Mouse (Mus musculus): ENCODE measurements around the gene Pkn1.

Gene Pkn1

DNA sequence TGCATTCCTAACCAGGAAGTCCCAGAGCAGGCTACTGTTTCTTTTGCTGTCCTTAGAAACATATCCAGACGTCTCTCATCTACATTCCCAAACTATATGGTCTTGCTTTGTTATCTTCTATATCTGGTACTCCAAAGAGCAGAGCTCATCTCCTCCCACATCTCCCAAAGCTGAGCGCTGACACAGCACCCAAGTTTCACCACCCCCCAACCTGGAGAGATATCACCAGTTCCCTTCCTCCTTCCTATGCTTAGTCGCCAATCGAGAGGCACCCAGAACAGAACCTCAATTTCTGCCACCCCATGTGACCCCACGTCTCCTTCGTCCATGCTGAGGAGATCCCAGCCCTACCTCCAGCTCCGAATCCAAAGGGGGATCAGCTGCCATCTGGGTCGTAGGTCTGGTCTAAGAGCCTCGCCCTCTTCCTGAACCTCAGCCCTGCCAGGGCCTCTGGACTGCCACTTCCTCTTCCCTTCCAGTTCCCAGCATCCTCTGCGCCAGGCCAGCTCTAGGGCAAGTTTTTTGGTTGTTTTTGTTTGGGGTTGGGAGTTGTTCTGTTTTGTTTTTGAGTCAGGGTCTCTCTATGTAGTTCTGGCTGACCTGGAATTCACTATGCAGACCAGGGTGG is 5.3 kb downstream of the Pkn1 start:
- no peak for DNase-seq (ENCODE audit: low spot score in 2 of 2)

- no peak for DNase-seq (ENCODE audit: low spot score in 2 of 2)
Measured at GRCm38 (mm10) chr8:83689264-83689663, 9.7 kb downstream of the Pkn1 start.

- DNase-seq (ENCODE audit: low spot score in 2 of 2) = no peak
Measured at GRCm38 (mm10) chr8:83684517-83684916, 14.5 kb downstream of the Pkn1 start.

DNA sequence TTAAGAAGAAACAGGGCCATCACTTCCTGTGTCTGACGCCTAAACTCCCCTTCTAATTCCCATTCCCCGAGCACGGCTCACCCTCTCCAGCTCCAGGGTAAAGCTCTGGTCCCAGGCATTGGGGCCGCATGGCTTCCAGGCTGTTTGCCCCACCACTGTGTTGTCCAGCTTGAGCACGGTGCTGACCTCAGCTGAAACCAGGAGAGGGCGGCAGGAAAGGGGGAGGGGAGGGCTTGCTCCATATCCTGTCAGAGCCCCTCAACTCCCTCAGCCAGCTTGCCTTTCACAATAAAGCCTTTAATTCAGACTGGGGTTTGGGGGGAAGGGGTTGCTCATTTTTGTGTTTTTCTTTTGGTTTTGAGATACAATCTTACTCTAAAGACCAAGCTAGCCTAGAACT is 17.9 kb downstream of the Pkn1 start:
- no peak for DNase-seq (ENCODE audit: low spot score in 2 of 2)

GRCm38 (mm10) chr8:83680603-83681002 is 18.4 kb downstream of the Pkn1 start:
- DNase-seq (ENCODE audit: low spot score in 2 of 2) = no peak

- DNase-seq (ENCODE audit: low spot score in 2 of 2) = no peak
Measured at GRCm38 (mm10) chr8:83679866-83680265, 19.1 kb downstream of the Pkn1 start.

DNA sequence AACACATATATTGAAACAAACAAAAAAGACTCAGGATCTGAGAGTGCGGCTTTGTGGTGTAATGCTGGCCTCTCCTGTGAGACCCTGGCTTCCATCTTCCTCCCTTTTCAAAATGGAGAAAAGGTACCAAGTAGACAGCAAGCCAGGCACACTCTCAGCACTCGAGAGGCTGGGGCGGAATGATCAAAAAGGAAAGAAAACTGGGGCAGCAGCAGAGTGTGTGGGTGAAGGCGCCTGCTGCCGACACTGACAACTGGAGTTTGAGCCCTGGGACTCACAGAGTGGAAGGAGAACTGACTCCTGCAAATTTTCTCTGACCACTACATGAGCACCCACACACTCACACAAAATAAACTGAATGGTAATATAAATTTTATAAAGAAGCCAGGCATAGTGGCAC is 24.5 kb downstream of the Pkn1 start:
- DNase-seq (ENCODE audit: low spot score in 2 of 2) = no peak

GRCm38 (mm10) chr8:83672936-83673335 is 26.0 kb downstream of the Pkn1 start:
- no peak for DNase-seq (ENCODE audit: low spot score in 2 of 2)

DNA sequence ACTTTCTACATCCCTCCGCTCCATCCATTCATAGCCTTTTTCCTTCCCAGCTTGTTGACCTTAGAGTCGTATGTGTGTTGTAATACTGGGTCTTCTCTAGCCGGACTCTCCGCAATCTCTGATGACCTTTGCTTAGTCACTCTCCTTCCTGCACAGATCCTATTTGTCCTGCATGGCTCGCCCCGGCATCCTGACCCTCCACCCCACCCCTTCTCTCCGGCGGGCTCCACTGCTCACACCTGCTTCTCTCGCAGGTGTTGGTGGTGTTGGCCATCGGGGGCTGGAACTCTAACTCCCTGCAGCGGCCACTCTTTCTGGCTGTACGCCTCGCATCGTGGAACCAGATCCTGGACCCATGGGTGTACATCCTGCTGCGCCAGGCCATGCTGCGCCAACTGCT is 30.0 kb downstream of the Pkn1 start:
- DNase-seq (ENCODE audit: low spot score in 2 of 2) = no peak

DNA sequence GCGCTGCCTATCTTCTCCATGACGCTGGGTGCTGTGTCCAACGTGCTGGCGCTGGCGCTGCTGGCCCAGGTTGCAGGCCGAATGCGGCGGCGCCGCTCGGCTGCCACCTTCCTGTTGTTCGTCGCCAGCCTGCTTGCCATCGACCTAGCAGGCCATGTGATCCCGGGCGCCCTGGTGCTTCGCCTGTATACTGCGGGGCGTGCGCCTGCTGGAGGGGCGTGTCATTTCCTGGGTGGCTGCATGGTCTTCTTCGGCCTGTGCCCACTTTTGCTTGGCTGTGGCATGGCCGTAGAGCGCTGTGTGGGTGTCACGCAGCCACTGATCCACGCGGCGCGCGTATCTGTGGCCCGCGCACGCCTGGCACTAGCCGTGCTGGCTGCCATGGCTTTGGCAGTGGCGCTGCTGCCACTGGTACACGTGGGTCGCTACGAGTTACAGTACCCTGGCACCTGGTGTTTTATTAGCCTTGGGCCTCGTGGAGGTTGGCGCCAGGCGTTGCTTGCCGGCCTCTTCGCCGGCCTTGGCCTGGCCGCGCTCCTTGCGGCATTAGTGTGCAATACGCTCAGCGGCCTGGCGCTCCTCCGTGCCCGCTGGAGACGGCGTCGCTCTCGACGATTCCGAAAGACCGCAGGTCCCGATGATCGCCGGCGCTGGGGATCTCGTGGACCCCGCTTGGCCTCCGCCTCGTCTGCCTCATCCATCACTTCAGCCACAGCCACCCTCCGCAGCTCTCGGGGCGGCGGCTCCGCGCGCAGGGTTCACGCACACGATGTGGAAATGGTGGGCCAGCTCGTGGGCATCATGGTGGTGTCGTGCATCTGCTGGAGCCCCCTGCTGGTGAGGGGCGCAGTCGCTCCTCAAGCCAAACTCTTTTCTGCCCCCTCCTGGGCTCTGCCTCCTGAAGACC is 30.7 kb downstream of the Pkn1 start:
- DNase-seq (ENCODE audit: low spot score in 2 of 2) = no peak

DNA sequence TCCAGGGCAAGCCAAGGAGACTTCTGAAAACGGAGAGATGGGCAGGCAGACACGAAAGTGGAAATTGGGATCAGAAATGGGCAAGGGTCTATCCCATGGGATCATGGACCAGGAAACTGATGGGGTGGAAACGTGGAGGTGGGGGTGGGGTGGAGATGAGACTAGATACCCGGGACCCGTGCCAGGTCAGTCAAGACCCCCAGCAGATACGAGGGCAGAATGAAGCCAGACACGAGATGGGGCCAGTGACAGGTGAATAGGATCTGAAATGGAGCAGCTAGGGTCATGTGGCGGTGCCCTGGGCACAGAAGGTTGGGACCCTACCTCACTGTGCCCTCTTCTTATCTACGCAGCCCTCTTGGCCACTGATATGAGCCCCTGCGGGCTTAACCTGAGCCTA is 31.5 kb downstream of the Pkn1 start:
- no peak for DNase-seq (ENCODE audit: low spot score in 2 of 2)

DNA sequence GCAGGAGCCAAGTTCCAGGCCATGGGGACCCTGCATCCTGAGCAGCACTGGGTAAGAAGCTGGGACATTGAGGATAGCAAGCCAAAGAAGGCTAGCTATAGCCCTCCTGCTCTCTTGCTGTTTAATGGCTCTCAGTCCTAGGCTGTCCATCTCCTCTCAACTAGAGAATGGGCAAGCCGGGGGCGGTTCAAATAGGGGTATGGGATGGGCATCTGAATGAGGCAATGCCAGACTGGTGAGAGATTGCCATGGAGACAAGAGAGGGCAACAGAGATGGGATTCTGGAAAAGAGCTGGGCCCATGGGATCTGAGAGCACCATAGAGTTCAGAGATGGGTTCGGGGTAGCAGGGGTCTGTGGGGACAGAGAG is 32.1 kb downstream of the Pkn1 start:
- no peak for DNase-seq (ENCODE audit: low spot score in 2 of 2)

DNA sequence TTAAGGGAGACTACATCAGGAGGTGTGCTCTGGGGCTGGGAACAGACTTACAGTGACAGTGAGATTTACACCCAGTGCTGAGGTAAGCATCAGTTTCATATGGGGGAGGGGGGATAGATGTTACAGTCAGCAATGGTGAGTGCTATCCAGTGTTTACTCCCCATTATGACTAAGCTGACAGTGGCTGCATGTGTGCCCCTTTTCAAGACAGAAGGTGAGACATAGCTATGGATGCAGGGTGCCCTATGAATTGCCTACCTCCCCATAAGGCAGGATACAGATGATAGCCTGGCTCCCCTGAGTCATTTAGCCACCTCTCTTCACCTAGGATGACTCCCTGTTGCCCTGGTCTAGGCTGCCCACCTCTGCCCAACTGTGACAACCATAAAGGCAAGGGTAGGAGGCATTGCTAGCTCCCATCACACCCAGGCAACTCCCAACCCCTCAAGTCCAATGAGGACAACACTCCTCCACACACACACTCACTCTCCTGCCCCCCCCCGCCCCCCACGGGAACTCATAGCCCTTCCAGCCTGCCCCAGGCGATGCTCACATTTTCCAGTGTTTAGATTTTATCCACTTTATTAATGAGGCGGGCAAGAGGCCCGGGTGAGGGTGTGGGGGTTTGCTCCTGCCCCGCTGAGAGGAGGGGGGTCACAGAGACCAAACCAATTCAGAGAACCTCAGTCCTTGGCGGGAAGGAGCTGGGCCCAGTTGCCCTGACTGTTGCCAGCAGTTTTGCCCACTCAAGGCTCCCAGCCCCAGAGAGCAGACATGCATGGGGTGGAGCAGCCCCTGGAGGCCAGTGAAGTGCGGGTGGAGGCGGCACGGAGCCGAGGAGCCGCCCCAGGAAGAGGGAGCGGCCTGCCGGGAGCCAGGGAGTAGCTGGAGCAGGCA is 32.8 kb downstream of the Pkn1 start, which contains the start of gene Ptger1:
TSS of gene Ptger1 (plus strand) at position 710 of the 897 bp plus-strand sequence.
- peak; percentile 46 to 64 for DNase-seq (ENCODE audit: low spot score in 2 of 2)

- no peak for DNase-seq (ENCODE audit: low spot score in 2 of 2)
Measured at GRCm38 (mm10) chr8:83664931-83665625, 33.9 kb downstream of the Pkn1 start.

- DNase-seq (ENCODE audit: low spot score in 2 of 2) = no peak
Measured at GRCm38 (mm10) chr8:83664096-83664495, 34.9 kb downstream of the Pkn1 start.

- DNase-seq (ENCODE audit: low spot score in 2 of 2) = peak; percentile 81 to 90
Measured at GRCm38 (mm10) chr8:83662421-83662826, 36.6 kb downstream of the Pkn1 start.

DNA sequence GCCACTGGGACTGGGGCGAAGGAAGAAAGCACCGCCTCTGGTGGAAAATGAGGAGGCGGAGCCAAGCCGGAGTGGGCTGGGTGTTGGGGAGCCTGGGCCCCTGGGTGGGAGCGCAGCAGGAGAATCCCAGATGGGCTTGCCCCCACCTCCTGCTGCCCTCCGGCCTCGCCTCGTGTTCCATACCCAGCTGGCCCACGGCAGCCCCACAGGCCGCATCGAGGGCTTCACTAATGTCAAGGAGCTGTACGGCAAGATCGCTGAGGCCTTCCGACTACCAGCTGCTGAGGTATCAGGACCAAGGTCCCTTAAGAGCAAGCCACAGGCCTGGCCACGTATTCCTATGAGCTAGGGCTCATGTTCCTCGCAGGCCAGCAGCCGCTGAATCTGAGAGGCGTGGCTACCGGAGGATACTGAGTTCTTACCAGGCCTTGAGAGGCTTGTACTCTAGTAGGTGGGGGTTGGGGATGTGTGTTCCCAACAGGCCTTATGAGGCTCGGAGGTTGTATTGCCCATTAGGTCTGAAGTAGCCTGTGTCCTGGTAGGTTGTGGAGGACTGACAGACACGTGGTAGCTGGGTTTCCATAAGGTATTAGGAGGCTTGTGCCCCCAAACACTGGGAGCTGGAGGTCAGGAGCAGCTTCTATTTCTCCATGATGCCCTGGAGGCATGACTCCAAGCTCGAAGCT is 37.8 kb downstream of the Pkn1 start:
- DNase-seq (ENCODE audit: low spot score in 2 of 2) = no peak

- DNase-seq (ENCODE audit: low spot score in 2 of 2) = no peak
Measured at GRCm38 (mm10) chr8:83660545-83660944, 38.4 kb downstream of the Pkn1 start.

GRCm38 (mm10) chr8:83656484-83657246 is 42.3 kb downstream of the Pkn1 start:
- no peak for DNase-seq (ENCODE audit: low spot score in 2 of 2)

DNA sequence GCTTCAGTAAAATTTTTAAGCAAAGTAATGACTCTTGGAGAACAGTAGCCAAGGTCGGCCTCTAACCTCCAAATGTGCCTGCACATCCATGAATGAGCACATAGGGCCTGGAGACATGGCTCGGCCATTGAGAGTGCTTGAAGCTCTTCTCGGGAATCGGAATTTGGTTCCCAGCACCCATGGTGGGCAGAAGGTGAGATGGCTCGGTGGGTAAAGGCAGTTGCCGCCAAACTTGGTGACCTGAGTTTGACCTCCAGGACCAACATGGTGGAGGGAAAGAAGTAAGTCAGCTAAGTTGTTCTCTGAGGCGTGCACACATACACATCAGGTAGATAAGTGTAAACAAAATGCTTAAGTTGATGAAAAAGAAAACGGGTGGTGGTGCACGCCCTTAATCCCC is 42.9 kb downstream of the Pkn1 start:
- no peak for DNase-seq (ENCODE audit: low spot score in 2 of 2)

Data from urinary bladder, adult 18-20 months (tissue).